Mouse (Mus musculus) MEL-GATA-1-ER (cell line): Measurements from ENCODE around the gene Sirt5.

Source experiments
- DNase-seq: peaks from one replicate; pipeline ENCODE4 v3.0.0-alpha.2; 2012; ENCODE audit warnings: low read depth; ENCODE audit errors: extremely low read depth

Sirt5 gene

GRCm38 (mm10) chr13:43364985-43365824 lies at the start of gene Sirt5:
TSS of gene Sirt5 (plus strand) at chr13:43365496.
- DNase-seq, result peak; percentile 60

DNA sequence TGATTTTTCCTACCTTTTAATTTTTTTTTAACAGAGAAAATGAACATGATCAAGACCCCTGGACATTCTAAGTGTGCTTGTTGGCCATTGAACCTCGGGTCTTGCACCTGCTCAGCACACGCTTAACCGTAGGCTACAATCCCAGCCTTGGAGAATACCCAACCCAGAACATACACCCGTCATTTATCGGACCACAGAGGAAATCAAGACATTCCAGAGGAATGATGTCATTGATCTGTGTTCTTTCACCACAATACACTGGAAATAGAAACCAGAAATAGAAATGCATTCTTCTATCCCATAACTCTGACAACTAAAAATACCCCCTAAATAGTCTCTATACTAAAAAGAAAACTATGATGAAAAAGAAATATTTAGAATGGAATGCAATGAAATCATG lies 47.9 kb upstream of the Sirt5 start:
- DNase-seq, result no peak

- no peak for DNase-seq
Measured at GRCm38 (mm10) chr13:43319396-43319795, 45.9 kb upstream of the Sirt5 start.

DNA sequence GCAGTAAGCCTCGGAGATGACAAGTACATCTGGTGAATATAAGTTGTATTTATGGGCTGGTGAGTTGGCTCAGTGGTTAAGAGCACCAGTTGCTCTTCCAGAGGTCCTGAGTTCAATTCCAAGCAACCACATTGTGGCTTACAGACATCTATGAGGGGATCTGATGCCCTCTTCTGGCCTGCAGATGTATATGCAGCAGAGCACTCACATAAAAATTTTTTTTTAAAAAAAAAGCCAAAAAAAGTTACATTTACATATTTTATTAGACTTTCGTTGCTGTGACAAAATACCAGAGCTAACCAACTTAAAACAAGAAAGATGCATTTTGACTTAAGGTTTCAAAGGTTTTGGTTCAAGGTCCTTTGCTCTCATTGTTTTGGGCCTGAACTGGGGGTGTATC lies 43.8 kb upstream of the Sirt5 start:
- no peak for DNase-seq

- DNase-seq, result no peak
Measured at GRCm38 (mm10) chr13:43325427-43325826, 39.9 kb upstream of the Sirt5 start.

GRCm38 (mm10) chr13:43331721-43332444 lies 33.4 kb upstream of the Sirt5 start:
- DNase-seq, result peak; percentile 16

- DNase-seq, result peak; percentile 46
Measured at GRCm38 (mm10) chr13:43332591-43332990, 32.7 kb upstream of the Sirt5 start.

DNA sequence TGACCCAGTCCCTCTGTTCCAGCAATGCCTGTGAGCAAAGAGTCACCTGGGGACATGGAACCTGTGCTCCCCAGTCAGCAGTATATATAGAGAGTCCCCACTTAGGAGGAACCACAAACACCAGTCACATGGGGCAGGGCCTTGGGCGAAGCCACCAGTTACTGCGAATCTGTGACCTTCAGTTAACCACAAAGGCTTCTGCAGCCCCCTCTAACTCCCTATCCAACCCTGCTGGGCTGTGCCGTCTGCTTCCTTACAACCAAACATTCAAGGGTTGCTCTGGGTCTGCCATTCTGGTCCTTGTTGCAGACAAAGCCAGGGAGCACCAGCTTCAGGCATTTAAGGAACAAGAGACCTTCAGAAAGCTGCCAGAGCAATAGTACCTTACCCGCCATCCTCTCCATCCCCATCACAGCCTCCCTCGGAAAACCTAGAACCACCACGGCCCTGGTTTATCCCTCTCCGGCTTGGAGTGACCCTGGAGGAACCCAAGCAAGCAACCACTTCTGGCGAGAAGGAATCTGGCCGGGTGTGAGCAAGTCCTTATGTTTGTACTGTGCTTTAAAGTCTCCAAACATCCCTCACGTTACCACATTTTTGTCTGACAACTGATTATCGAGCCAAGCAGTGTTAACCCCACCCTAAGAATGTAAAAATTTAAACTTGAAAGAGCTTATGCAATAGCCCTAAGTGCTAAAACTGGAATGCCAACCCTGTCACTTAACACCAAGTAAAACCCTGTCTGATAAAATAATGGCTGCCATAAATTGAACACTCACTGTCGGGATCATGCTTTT lies 28.7 kb upstream of the Sirt5 start:
- DNase-seq, result no peak

- no peak for DNase-seq
Measured at GRCm38 (mm10) chr13:43338001-43338400, 27.3 kb upstream of the Sirt5 start.

DNA sequence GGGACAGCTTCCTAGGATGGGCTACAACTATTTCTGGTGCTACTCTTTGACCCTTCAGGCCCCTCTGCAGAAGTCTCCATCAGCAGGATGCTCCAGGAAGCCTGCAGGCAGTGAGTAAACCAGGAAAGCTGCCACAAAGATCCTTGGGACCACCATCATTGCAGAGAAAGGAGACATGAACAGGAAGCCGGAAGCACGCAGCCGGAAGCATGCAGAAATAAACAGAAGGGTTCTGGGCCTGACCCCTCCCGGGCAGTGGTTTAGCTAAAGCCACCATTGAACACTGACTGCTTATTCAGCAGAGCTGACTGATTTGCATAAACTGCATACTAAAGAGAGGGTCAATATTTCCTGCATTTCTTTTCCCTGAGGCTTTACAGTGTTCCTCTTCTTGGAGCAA lies 26.7 kb upstream of the Sirt5 start:
- DNase-seq, result no peak

GRCm38 (mm10) chr13:43346825-43347224 lies 18.5 kb upstream of the Sirt5 start:
- no peak for DNase-seq

DNA sequence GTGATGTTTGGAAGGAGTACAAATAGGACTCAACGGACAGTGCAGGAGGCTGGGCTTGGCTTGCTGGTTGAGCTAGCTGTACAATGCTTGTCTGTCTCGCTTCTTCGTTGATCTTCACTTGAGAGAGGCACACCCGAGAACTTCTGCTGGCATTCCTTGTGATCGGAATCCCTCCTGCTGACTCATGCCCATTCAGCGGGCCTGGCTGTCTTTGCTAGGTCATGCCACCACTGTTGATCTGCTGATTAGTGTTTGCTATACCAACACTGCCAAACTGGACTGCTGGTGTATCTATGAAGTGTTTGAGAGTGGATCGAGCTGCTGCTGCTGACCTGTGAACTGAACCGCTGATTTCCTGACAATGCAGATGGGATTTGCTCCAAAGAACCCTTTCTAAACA lies 15.9 kb upstream of the Sirt5 start:
- no peak for DNase-seq

GRCm38 (mm10) chr13:43350489-43351169 lies 14.7 kb upstream of the Sirt5 start:
- DNase-seq, result no peak

DNA sequence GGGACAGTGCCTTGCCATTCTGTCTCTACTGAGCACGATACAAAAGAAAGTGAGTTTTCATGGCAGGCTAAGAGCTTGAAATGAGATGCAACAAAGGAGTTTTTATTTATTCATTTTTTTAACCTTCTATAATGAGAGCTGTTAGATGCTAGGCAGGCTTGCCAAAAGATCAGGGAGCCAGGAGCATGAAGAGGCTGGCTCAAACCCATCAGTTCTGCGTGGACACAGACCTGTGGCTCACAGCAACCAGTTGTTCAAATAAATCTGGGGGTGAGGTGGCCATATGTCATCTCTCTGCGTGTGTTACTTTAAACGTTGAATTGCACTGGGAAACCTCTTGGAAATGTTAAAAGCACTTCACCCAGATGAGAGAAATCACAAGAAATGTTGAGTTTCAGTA lies 11.9 kb upstream of the Sirt5 start:
- no peak for DNase-seq

DNA sequence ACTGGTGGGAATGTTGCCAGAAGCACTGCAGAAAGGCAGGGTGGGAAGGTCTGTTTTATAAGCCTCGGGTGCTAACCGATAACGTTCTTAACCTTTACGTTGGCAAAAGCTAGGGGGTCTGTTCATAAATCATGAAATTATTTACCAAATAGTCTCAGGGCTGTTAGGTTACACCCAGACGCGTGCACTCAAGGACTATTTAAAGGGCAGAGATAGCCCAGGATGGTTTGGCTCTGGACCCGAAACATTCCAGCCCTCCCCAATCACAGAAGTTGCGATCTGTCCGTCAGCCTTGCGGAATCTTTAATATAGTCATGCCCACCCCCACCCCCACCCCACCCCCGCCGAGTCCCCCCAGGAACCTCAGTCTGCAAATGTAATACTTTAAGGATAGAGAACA lies 10.9 kb upstream of the Sirt5 start:
- no peak for DNase-seq

DNA sequence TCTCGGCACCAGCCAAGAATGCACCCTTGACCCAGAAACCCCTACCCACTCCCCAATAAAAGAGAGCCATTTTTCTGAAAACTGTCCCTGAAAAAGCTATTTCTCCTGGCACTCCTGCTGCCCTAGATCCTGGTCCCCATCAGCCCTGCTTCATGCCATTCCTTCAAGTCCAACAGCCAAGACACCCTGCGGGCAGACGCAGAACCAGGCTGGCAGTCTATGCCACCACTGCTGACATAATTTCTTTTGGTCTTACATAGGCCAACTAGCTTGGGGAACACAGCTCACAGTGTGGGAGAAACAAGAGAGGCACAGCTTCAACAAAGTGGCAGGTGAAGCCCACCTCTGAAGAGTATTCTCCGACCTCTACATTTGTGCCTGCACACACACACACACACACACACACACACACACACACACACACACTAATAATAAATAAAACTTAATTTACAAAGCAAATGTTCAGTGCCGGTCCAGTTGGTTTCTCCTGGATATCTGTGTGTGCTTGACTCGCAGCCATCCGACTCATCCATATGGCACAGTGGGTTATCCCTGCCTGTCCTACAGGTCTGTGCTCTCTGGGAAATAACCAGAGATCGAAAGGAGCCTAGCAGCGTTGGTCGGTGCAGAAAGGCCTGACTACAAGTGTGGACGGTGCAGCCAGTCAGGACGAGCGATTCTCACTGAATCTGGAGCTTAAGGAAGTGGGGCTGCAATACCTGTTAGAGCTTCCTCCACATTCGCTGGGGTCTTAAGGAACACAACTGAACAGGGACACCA lies 8.8 kb upstream of the Sirt5 start:
- no peak for DNase-seq

DNA sequence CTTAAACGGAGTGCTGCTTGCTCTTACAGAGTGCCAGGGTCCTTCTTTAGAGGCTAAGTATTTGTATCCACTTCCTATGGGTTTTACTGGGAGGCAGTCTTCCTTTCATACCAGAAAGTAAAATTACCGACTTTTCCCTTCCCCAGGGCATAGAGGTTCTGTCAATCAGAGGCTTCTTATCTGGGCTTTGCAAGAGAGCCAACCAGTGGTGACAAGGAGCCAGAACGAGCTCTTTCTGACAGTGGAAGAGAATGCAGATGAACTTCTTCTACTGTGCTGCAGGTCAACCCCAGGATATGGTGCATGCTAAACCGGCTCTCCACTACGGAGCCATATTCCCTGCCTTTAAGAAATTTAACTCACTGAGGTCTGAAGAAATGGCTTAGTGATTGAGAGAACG lies 4.8 kb upstream of the Sirt5 start:
- peak; percentile 16 for DNase-seq

- DNase-seq, result no peak
Measured at GRCm38 (mm10) chr13:43362353-43362752, 2.9 kb upstream of the Sirt5 start.

- no peak for DNase-seq
Measured at GRCm38 (mm10) chr13:43365825-43366184, 509 bp downstream of the Sirt5 start.

DNA sequence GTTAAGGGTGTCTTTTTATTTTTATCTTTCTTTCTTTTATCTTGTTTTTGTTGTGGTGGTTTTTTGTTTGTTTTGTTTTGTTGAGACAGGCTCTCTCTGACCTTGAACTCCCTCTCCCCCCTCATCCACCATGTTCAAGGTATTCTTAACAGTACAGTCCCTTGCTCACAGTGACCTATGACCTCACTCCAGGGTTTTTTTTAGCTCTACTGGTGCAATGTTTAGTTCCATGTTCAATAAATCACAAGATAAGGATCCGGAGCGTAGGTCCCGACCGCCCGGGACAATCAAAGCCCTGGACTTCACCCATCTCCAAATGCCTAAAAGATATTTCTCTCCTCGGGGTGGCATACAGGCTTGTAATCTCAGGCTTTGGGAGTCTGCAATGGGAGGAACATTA lies 4.8 kb downstream of the Sirt5 start:
- DNase-seq, result no peak

- DNase-seq, result no peak
Measured at GRCm38 (mm10) chr13:43372892-43373291, 7.6 kb downstream of the Sirt5 start.
